Mouse (Mus musculus): ENCODE results near the gene Megf8. TPM values are rescaled to one million over a fixed set of nuclear protein-coding genes. Genes with fewer than 3 reads are reported as not detected.

The Megf8 gene
- polyA plus RNA-seq, 1 experiment from 2014 or later, result 22.3 TPM

- peak; percentile 68 for ATAC-seq (replicated peaks)
Observed at GRCm38 (mm10) chr7:25281734-25282601, 35.0 kb upstream of the Megf8 start.

GRCm38 (mm10) chr7:25282731-25283211, 34.2 kb upstream of the Megf8 start:
- Histone ChIP-seq H3K9me3 (no peaks in the 10 kb centered on the region), H3K27me3 (no peaks in the 10 kb centered on the region), H3K36me3 (peaks cover 32% of the 10 kb centered on the region), H3K4me1 (peaks cover 57% of the 10 kb centered on the region), H3K27ac (replicated peaks) (peak overlapping the region; percentile 100), H3K9ac (replicated peaks) (peak overlapping the region; percentile 76), H3K4me2 (replicated peaks) (peak overlapping the region; percentile 68), H3K4me3 (peak overlapping the region; percentile 70)
- no peak for ATAC-seq (replicated peaks)
- WGBS, result under 1% methylated on average over 28 of the region's 36 CpGs

More at GRCm38 (mm10) chr7:25281734-25282601, 35.0 kb upstream of the Megf8 start:
- H3K4me3 ChIP-seq, result peak overlapping the region; percentile 70
- H3K9ac ChIP-seq (replicated peaks), result peak overlapping the region; percentile 76
- peak overlapping the region; percentile 75 for H3K4me2 ChIP-seq (replicated peaks)
- no peaks in the 10 kb centered on the region for H3K9me3 ChIP-seq
- peaks cover 24% of the 10 kb centered on the region for H3K36me3 ChIP-seq
- no peaks in the 10 kb centered on the region for H3K27me3 ChIP-seq
- WGBS, result under 1% methylated on average over 71 of the region's 108 CpGs
- peaks cover 63% of the 10 kb centered on the region for H3K4me1 ChIP-seq
- H3K27ac ChIP-seq (replicated peaks), result peak overlapping the region; percentile 100

GRCm38 (mm10) chr7:25283637-25284036, 33.3 kb upstream of the Megf8 start:
- Histone ChIP-seq H3K4me2 (replicated peaks) (peak overlapping the region; percentile 68), H3K4me1 (peaks cover 54% of the 10 kb centered on the region)
- WGBS, result 6% methylated on average over 5 of the region's 5 CpGs

GRCm38 (mm10) chr7:25284171-25284570, 32.8 kb upstream of the Megf8 start:
- Histone ChIP-seq H3K4me1 (peaks cover 54% of the 10 kb centered on the region), H3K27ac (replicated peaks) (peak overlapping the region; percentile 100)

More at GRCm38 (mm10) chr7:25283637-25284036, 33.3 kb upstream of the Megf8 start:
- Histone ChIP-seq H3K36me3 (peaks cover 40% of the 10 kb centered on the region), H3K4me3 (peak overlapping the region; percentile 70), H3K9me3 (no peaks in the 10 kb centered on the region), H3K27me3 (no peaks in the 10 kb centered on the region), H3K9ac (replicated peaks) (peak overlapping the region; percentile 76), H3K27ac (replicated peaks) (peak overlapping the region; percentile 100)
- ATAC-seq (replicated peaks), result no peak

GRCm38 (mm10) chr7:25284766-25285165, 32.2 kb upstream of the Megf8 start:
- Histone ChIP-seq H3K4me2 (replicated peaks) (peak overlapping the region; percentile 68), H3K27me3 (no peaks in the 10 kb centered on the region), H3K4me1 (peaks cover 48% of the 10 kb centered on the region), H3K9ac (replicated peaks) (0 out of 2 replicates have a peak overlapping the region, but pooled peaks have one; percentile 76), H3K4me3 (peak overlapping the region; percentile 70), H3K27ac (replicated peaks) (peak overlapping the region; percentile 100; the same call in 1 of the 2 replicates), H3K9me3 (no peaks in the 10 kb centered on the region), H3K36me3 (peaks cover 52% of the 10 kb centered on the region)
- 50% methylated on average over 5 of the region's 5 CpGs for whole genome bisulfite sequencing
- no peak for ATAC-seq (replicated peaks)

More at GRCm38 (mm10) chr7:25284171-25284570, 32.8 kb upstream of the Megf8 start:
- H3K27me3 ChIP-seq, result no peaks in the 10 kb centered on the region
- peak overlapping the region; percentile 70 for H3K4me3 ChIP-seq
- peaks cover 46% of the 10 kb centered on the region for H3K36me3 ChIP-seq
- H3K9ac ChIP-seq (replicated peaks), result peak overlapping the region; percentile 76
- 54% methylated on average over 2 of the region's 2 CpGs for WGBS
- H3K9me3 ChIP-seq, result no peaks in the 10 kb centered on the region
- H3K4me2 ChIP-seq (replicated peaks), result peak overlapping the region; percentile 68
- ATAC-seq (replicated peaks), result no peak

GRCm38 (mm10) chr7:25285511-25286238, 31.3 kb upstream of the Megf8 start:
- Histone ChIP-seq H3K4me3 (no peak overlapping the region), H3K9ac (replicated peaks) (no peak overlapping the region), H3K27me3 (no peaks in the 10 kb centered on the region), H3K36me3 (peaks cover 61% of the 10 kb centered on the region), H3K9me3 (no peaks in the 10 kb centered on the region), H3K4me2 (replicated peaks) (no peak overlapping the region), H3K4me1 (peaks cover 43% of the 10 kb centered on the region), H3K27ac (replicated peaks) (no peak overlapping the region)
- 85% methylated on average over 20 of the region's 20 CpGs for WGBS
- ATAC-seq (replicated peaks), result no peak

GRCm38 (mm10) chr7:25286989-25287388, 30.0 kb upstream of the Megf8 start:
- Histone ChIP-seq H3K9ac (replicated peaks) (no peak overlapping the region), H3K4me2 (replicated peaks) (no peak overlapping the region), H3K4me3 (no peak overlapping the region), H3K27ac (replicated peaks) (no peak overlapping the region), H3K4me1 (peaks cover 41% of the 10 kb centered on the region), H3K9me3 (no peaks in the 10 kb centered on the region), H3K36me3 (peaks cover 74% of the 10 kb centered on the region), H3K27me3 (no peaks in the 10 kb centered on the region)
- no peak for ATAC-seq (replicated peaks)
- 76% methylated on average over 8 of the region's 8 CpGs for WGBS

- peaks cover 43% of the 10 kb centered on the region for H3K4me1 ChIP-seq
- H3K9ac ChIP-seq (replicated peaks), result no peak overlapping the region
- no peak overlapping the region for H3K4me2 ChIP-seq (replicated peaks)
- no peak overlapping the region for H3K4me3 ChIP-seq
- no peaks in the 10 kb centered on the region for H3K9me3 ChIP-seq
- WGBS, result 95% methylated on average over 12 of the region's 12 CpGs
- peaks cover 84% of the 10 kb centered on the region for H3K36me3 ChIP-seq
- no peak for ATAC-seq (replicated peaks)
- no peak overlapping the region for H3K27ac ChIP-seq (replicated peaks)
- H3K27me3 ChIP-seq, result no peaks in the 10 kb centered on the region
Observed at GRCm38 (mm10) chr7:25288011-25288410, 29.0 kb upstream of the Megf8 start.

- H3K27me3 ChIP-seq, result no peaks in the 10 kb centered on the region
- no peak overlapping the region for H3K4me2 ChIP-seq (replicated peaks)
- H3K9me3 ChIP-seq, result no peaks in the 10 kb centered on the region
- no peak for ATAC-seq (replicated peaks)
- H3K36me3 ChIP-seq, result peaks cover 91% of the 10 kb centered on the region
- H3K27ac ChIP-seq (replicated peaks), result no peak overlapping the region
- 91% methylated on average over 3 of the region's 3 CpGs for WGBS
- H3K4me1 ChIP-seq, result peaks cover 36% of the 10 kb centered on the region
- H3K9ac ChIP-seq (replicated peaks), result no peak overlapping the region
- no peak overlapping the region for H3K4me3 ChIP-seq
Observed at GRCm38 (mm10) chr7:25288721-25289120, 28.2 kb upstream of the Megf8 start.

- Histone ChIP-seq H3K36me3 (peaks cover 100% of the 10 kb centered on the region), H3K4me2 (replicated peaks) (no peak overlapping the region), H3K27ac (replicated peaks) (no peak overlapping the region), H3K4me1 (peaks cover 26% of the 10 kb centered on the region), H3K9ac (replicated peaks) (no peak overlapping the region), H3K27me3 (no peaks in the 10 kb centered on the region), H3K9me3 (no peaks in the 10 kb centered on the region), H3K4me3 (no peak overlapping the region)
- ATAC-seq (replicated peaks), result no peak
- WGBS, result 90% methylated on average over 3 of the region's 3 CpGs
Observed at GRCm38 (mm10) chr7:25289925-25290324, 27.0 kb upstream of the Megf8 start.

GRCm38 (mm10) chr7:25290463-25290862, 26.5 kb upstream of the Megf8 start:
- Histone ChIP-seq H3K36me3 (peaks cover 100% of the 10 kb centered on the region), H3K4me1 (peaks cover 26% of the 10 kb centered on the region), H3K4me2 (replicated peaks) (no peak overlapping the region), H3K4me3 (0 out of 2 replicates have a peak overlapping the region, but pooled peaks have one; percentile 3), H3K27ac (replicated peaks) (peak overlapping the region; percentile 48; the same call in 1 of the 2 replicates), H3K27me3 (no peaks in the 10 kb centered on the region), H3K9me3 (no peaks in the 10 kb centered on the region), H3K9ac (replicated peaks) (0 out of 2 replicates have a peak overlapping the region, but pooled peaks have one; percentile 7)
- ATAC-seq (replicated peaks), result no peak
- WGBS, result 100% methylated on average over 1 of the region's 1 CpGs
